Mouse (Mus musculus) liver, adult 2 months (tissue): ENCODE results near the gene Podxl2. TPM values are rescaled to one million over a fixed set of nuclear protein-coding genes. Genes with fewer than 3 reads are reported as not detected.

Source experiments
- DNase-seq: peaks from one replicate; pipeline ENCODE4 v3.0.0-alpha.2; 2011; ENCODE audit warnings: low read depth, low spot score; ENCODE audit errors: extremely low read depth
- H3K27ac ChIP-seq: fragments of 200-500 bp; replicated peaks from 2 replicates; pipeline ENCODE4 v1.5.1; 2012; ENCODE audit warnings: low read depth, mild to moderate bottlenecking, control low read depth, inconsistent platforms, low read length; ENCODE audit not compliant: insufficient read depth
- H3K27me3 ChIP-seq: fragments of 200-500 bp; 2 replicates; pipeline ENCODE4 v1.6.1; 2012; ENCODE audit warnings: mild to moderate bottlenecking, moderate library complexity, low read length, inconsistent platforms; ENCODE audit not compliant: control insufficient read depth, insufficient read depth
- H3K36me3 ChIP-seq: fragments of 200-500 bp; 2 replicates; pipeline ENCODE4 v1.6.1; 2012; ENCODE audit warnings: low read length, inconsistent platforms; ENCODE audit not compliant: control insufficient read depth, insufficient read depth
- H3K4me1 ChIP-seq: fragments of 200-500 bp; 2 replicates; pipeline ENCODE4 v1.6.1; 2011; ENCODE audit warnings: low read length; ENCODE audit not compliant: control insufficient read depth, insufficient read depth
- H3K4me3 ChIP-seq: fragments of 200-500 bp; 2 replicates; pipeline ENCODE4 v1.5.1; 2011; ENCODE audit warnings: low read depth, mild to moderate bottlenecking, control low read depth, low read length, moderate library complexity; ENCODE audit not compliant: insufficient read depth
- H3K79me2 ChIP-seq: fragments of 200-500 bp; 2 replicates; pipeline ENCODE4 v1.6.1; 2012; ENCODE audit warnings: inconsistent platforms, mild to moderate bottlenecking, low read length, moderate library complexity; ENCODE audit not compliant: control insufficient read depth, insufficient read depth
- H3K9ac ChIP-seq: fragments of 200-500 bp; 2 replicates; pipeline ENCODE4 v1.6.1; 2012; ENCODE audit warnings: low read depth, mild to moderate bottlenecking, control low read depth, inconsistent platforms, low read length
- CTCF ChIP-seq: fragments of 200-500 bp; IDR thresholded peaks from 2 replicates; pipeline ENCODE4 v1.5.1; 2011; ENCODE audit warnings: low read depth, low read length, control low read depth
- POLR2A ChIP-seq: fragments of 200-500 bp; IDR thresholded peaks from 2 replicates; pipeline ENCODE4 v1.6.1; 2011; ENCODE audit warnings: low read length, control low read depth; ENCODE audit not compliant: insufficient read depth; ENCODE audit errors: extremely low read depth
- WGBS: fragments of 180-500 bp; shearing (Covaris S2); methylation state at CpG from one replicate; pipeline ENCODE4 v1.1.7; 2018; 5-methylcytosine and 5-hydroxymethylcytosine counted together
- polyA plus RNA-seq: library from polyadenylated mRNA; depleted of rRNA; stranded (reverse); fragments of >200 nt; gene quantifications from 2 replicates; pipeline ENCODE4 v1.2.3, GENCODE M21; 2012
- total RNA-seq: library from RNA; depleted of rRNA; stranded (reverse); fragments of >200 nt; gene quantifications from 2 replicates; pipeline ENCODE4 v1.2.3, GENCODE M21; 2014

Podxl2 gene
- total and polyA plus RNA-seq, 2 experiments = 0.46 to 0.89 TPM

GRCm38 (mm10) chr6:88813832-88814231 is 61.0 kb downstream of the Podxl2 start:
- H3K4me3 ChIP-seq = no peak overlapping the region
- H3K79me2 ChIP-seq = no peaks in the 10 kb centered on the region
- H3K27ac ChIP-seq = no peak overlapping the region
- peaks cover 28% of the 10 kb centered on the region; the same call in 1 of the 2 replicates for H3K36me3 ChIP-seq
- no peak for TF ChIP-seq CTCF
- TF ChIP-seq POLR2A = no peak
- H3K27me3 ChIP-seq = no peaks in the 10 kb centered on the region
- no peak for DNase-seq
- H3K9ac ChIP-seq = no peak overlapping the region
- 92% methylated on average over 10 of the region's 10 CpGs for WGBS
- H3K4me1 ChIP-seq = no peaks in the 10 kb centered on the region

GRCm38 (mm10) chr6:88812886-88813285 is 62.0 kb downstream of the Podxl2 start:
- Histone ChIP-seq H3K4me1 (no peaks in the 10 kb centered on the region), H3K9ac (no peak overlapping the region), H3K4me3 (no peak overlapping the region), H3K27ac (no peak overlapping the region), H3K36me3 (peaks cover 29% of the 10 kb centered on the region; the same call in 1 of the 2 replicates), H3K79me2 (no peaks in the 10 kb centered on the region), H3K27me3 (no peaks in the 10 kb centered on the region)
- TF ChIP-seq CTCF (no peak; the same call in 1 of the 2 replicates), POLR2A (no peak)
- 84% methylated on average over 3 of the region's 3 CpGs for WGBS
- peak; percentile 40 for DNase-seq

- no peak for DNase-seq
- Histone ChIP-seq H3K4me1 (no peaks in the 10 kb centered on the region), H3K4me3 (no peak overlapping the region), H3K79me2 (no peaks in the 10 kb centered on the region), H3K36me3 (peaks cover 26% of the 10 kb centered on the region; the same call in 1 of the 2 replicates), H3K9ac (no peak overlapping the region), H3K27ac (no peak overlapping the region), H3K27me3 (no peaks in the 10 kb centered on the region)
- 67% methylated on average over 7 of the region's 7 CpGs for WGBS
- no peak for TF ChIP-seq POLR2A
- TF ChIP-seq CTCF = no peak
Observed at GRCm38 (mm10) chr6:88811880-88812400, 62.9 kb downstream of the Podxl2 start.

GRCm38 (mm10) chr6:88811396-88811795 is 63.4 kb downstream of the Podxl2 start:
- Histone ChIP-seq H3K9ac (no peak overlapping the region), H3K36me3 (peaks cover 26% of the 10 kb centered on the region; the same call in 1 of the 2 replicates), H3K79me2 (no peaks in the 10 kb centered on the region), H3K27me3 (no peaks in the 10 kb centered on the region), H3K27ac (no peak overlapping the region), H3K4me1 (no peaks in the 10 kb centered on the region), H3K4me3 (no peak overlapping the region)
- no peak for TF ChIP-seq CTCF
- no peak for TF ChIP-seq POLR2A
- WGBS = 55% methylated on average over 7 of the region's 7 CpGs
- DNase-seq = no peak

- Histone ChIP-seq H3K27me3 (no peaks in the 10 kb centered on the region), H3K4me1 (no peaks in the 10 kb centered on the region), H3K4me3 (no peak overlapping the region), H3K27ac (no peak overlapping the region), H3K9ac (no peak overlapping the region), H3K36me3 (peaks cover 26% of the 10 kb centered on the region; the same call in 1 of the 2 replicates), H3K79me2 (no peaks in the 10 kb centered on the region)
- WGBS = 91% methylated on average over 3 of the region's 3 CpGs
- DNase-seq = no peak
- no peak for TF ChIP-seq CTCF
- TF ChIP-seq POLR2A = no peak
Observed at GRCm38 (mm10) chr6:88810291-88810690, 64.6 kb downstream of the Podxl2 start.

GRCm38 (mm10) chr6:88809091-88810037 is 65.5 kb downstream of the Podxl2 start:
- TF ChIP-seq POLR2A = no peak
- TF ChIP-seq CTCF = no peak
- Histone ChIP-seq H3K27ac (no peak overlapping the region), H3K79me2 (no peaks in the 10 kb centered on the region), H3K4me1 (peaks cover 1% of the 10 kb centered on the region; the same call in 1 of the 2 replicates), H3K27me3 (no peaks in the 10 kb centered on the region), H3K9ac (no peak overlapping the region), H3K36me3 (peaks cover 26% of the 10 kb centered on the region; the same call in 1 of the 2 replicates), H3K4me3 (no peak overlapping the region)
- no peak for DNase-seq
- WGBS = 67% methylated on average over 23 of the region's 23 CpGs
